Mouse (Mus musculus) heart, postnatal 0 days (tissue): ENCODE data around the gene Camsap3.

ENCODE experiments used
- CTCF ChIP-seq: IDR thresholded peaks from 2 replicates; pipeline ENCODE4 v1.5.1; 2016; ENCODE audit warnings: antibody characterized with exemption, control low read depth, low read depth
- EP300 ChIP-seq: IDR thresholded peaks from 2 replicates; pipeline ENCODE4 v1.6.1; 2016; ENCODE audit warnings: antibody characterized with exemption, low read depth

DNA sequence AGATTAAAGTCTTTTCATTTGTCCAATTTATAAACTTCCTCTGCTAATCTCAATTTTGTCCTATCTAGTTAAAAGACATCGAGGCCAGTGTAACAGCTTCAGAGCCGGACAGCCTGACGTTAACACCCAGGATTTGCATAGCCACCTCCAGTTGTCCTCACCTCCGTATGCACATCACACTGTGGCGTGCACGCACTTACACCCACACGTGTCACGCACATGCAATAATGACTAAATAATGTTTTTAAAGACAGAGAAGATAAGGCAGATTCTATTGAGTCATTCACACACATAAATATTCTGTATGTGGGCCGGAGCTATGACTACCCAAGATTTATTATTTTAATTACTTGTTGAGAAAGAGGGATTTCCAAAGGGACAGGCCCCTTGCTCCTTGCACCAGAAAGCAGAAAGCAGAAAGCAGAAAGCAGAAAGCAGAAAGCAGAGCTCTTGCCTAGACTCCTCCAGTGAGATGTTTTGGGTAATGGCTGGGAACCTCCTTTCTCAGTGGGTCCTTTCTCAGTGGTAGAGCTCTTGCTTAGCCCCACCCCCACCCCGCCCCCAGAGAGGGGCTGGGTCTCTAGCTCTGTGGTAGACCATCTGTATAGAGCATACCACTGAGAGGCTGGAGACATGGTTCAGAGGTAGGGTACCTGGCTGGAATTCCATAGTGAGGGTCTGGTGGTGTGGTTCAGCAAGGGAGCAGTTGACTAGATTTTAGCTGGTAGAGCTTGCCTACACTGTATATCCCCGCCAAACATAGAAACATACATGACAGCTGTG lies 67.8 kb downstream of the Camsap3 start:
- TF ChIP-seq CTCF = no peak
- no peak for TF ChIP-seq EP300
